Mouse (Mus musculus) hindbrain, embryonic 14.5 days (tissue): Measurements from ENCODE around the gene Chrng. TPM values are rescaled to one million over a fixed set of nuclear protein-coding genes. Genes with fewer than 3 reads are reported as not detected.

Source experiments
- ATAC-seq: fragments of 200-750 bp; cut with Nextera tagmentation; 2 replicates; pipeline ENCODE4 v1.8.0; 2017; ENCODE audit warnings: moderate number of reproducible peaks, mild to moderate bottlenecking, moderate TSS enrichment, moderate library complexity; ENCODE audit not compliant: low FRiP score
- DNase-seq: peaks from one replicate; pipeline ENCODE4 v3.0.0-alpha.2; 2015; ENCODE audit warnings: low spot score
- H3K27ac ChIP-seq: fragments of 300-500 bp; sonication (generic); 2 replicates; pipeline ENCODE4 v1.5.1; 2014; ENCODE audit warnings: mild to moderate bottlenecking, moderate library complexity
- H3K27me3 ChIP-seq: fragments of 300-500 bp; sonication (generic); 2 replicates; pipeline ENCODE4 v1.6.1; 2014; ENCODE audit warnings: mild to moderate bottlenecking, low read length, mixed read lengths; ENCODE audit not compliant: control insufficient read depth, insufficient read depth
- H3K36me3 ChIP-seq: fragments of 300-500 bp; sonication (generic); replicated peaks from 2 replicates; pipeline ENCODE4 v1.6.1; 2014; ENCODE audit not compliant: control insufficient read depth, insufficient read depth
- H3K4me1 ChIP-seq: fragments of 300-500 bp; sonication (generic); replicated peaks from 2 replicates; pipeline ENCODE4 v1.6.1; 2014; ENCODE audit warnings: antibody characterized with exemption, low read length, mixed read lengths; ENCODE audit not compliant: control insufficient read depth, insufficient read depth
- H3K4me2 ChIP-seq: fragments of 300-500 bp; sonication (generic); replicated peaks from 2 replicates; pipeline ENCODE4 v1.6.1; 2014; ENCODE audit warnings: mild to moderate bottlenecking, moderate library complexity
- H3K4me3 ChIP-seq: fragments of 300-500 bp; sonication (generic); replicated peaks from 2 replicates; pipeline ENCODE4 v1.5.1; 2014; ENCODE audit warnings: mild to moderate bottlenecking, low read length
- H3K9ac ChIP-seq: fragments of 300-500 bp; sonication (generic); 2 replicates; pipeline ENCODE4 v1.6.1; 2014
- H3K9me3 ChIP-seq: fragments of 300-500 bp; sonication (generic); 2 replicates; pipeline ENCODE4 v1.6.1; 2016; ENCODE audit warnings: low read length; ENCODE audit not compliant: control insufficient read depth
- WGBS: fragments of 180-500 bp; shearing (Covaris S2); extraction: QIAGEN DNeasy Blood & Tissue Kit; methylation state at CpG from one replicate; pipeline ENCODE4 v1.1.7; 2014; 5-methylcytosine and 5-hydroxymethylcytosine counted together
- polyA plus RNA-seq: library from polyadenylated mRNA; unstranded; fragments of >200 nt; fragmentation: Nextera tagmentation; extraction: Ambion mirVana; gene quantifications from 2 replicates; pipeline ENCODE4 v1.2.1, GENCODE M21; 2014

Chrng gene
- polyA plus RNA-seq, 1 experiment from 2014 or later: not detected

DNA sequence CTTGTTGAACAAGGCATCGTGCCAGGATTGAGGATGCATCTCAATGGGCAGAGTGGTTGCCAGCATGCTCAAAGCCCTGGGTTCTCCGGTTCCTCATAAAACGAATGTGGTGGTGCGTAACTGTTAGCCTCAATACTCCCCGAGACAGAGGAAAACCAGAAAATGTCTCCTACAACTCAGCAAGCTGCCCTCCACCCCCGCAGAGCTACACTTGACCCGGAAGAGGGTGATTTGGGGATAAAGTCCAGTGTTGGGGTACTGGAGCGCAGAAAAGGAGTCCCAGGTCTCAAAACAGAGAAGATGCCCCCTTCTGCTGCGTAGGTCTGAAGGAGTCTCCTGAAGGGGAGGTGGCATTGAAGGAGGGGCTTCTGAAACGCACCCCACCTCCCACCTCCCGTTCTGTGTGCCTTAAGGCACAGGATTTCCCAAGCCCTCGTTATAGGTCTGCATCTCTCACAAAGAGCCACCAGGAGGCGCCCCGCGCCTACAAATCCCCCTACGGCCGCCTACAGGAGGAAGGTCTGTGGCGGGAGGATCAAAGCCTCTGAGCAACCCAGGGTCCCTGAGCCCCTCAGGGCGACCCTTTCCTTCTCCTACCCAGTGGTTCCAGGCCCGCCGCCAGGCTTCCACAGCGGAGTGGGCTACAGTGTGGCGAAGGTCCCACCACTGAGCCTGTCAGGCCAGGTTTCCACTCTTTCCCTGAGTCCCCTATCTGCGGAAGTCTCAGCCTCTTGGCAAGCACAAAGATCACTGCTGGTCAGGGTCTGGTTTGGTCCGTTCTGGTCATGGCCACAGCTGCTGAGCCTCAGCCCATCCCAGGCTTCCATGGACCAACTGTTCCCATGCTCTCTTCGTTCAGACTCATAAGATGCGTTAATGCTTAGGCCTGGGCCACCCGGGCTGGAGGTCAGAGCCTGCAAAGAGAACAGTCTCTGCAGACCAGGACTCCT lies 30.2 kb upstream of the Chrng start:
- no peak overlapping the region for H3K27ac ChIP-seq

DNA sequence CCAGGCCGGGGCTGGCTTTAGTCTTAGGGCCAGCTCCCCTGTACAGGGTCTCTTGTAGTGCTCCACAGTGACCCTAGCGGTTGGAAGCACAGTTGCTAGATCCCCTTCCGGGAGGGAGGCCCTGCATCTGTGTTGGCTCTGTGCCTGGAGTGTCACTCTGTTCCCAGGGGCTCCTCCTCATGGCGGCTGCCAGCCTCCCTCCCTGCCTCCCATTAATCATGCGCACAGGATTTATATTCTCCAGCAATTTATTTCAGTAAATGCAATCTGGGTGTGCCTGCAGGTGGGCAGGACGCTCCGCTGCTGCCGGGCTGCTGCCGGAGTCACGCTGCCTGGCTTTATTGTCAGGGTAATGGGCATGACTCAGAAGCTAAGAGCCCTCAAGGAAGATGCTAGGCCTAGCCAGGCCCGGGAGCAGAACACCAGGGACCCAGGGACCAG lies 28.6 kb upstream of the Chrng start:
- Histone ChIP-seq H3K36me3 (no peaks in the 10 kb centered on the region), H3K27ac (0 out of 2 replicates have a peak overlapping the region, but pooled peaks have one; percentile 6), H3K4me3 (no peak overlapping the region), H3K9me3 (no peaks in the 10 kb centered on the region), H3K9ac (no peak overlapping the region), H3K4me2 (0 out of 2 replicates have a peak overlapping the region, but pooled peaks have one; percentile 11), H3K4me1 (peaks cover 26% of the 10 kb centered on the region), H3K27me3 (no peaks in the 10 kb centered on the region)
- ATAC-seq (peak; percentile 82), DNase-seq (peak; percentile 76)
- 6% methylated on average over 11 of the region's 11 CpGs for WGBS

More for the DNA sequence above, 30.2 kb upstream of the Chrng start:
- DNase-seq (peak; percentile 74), ATAC-seq (no peak)
- WGBS: 25% methylated on average over 28 of the region's 28 CpGs
- Histone ChIP-seq H3K9ac (no peak overlapping the region), H3K4me3 (no peak overlapping the region), H3K36me3 (no peaks in the 10 kb centered on the region), H3K27me3 (no peaks in the 10 kb centered on the region), H3K4me2 (no peak overlapping the region), H3K9me3 (no peaks in the 10 kb centered on the region), H3K4me1 (peaks cover 42% of the 10 kb centered on the region)

- peaks cover 33% of the 10 kb centered on the region for H3K27me3 ChIP-seq
- ATAC-seq: no peak
Measured at GRCm38 (mm10) chr1:87180896-87181295, 23.6 kb upstream of the Chrng start.

DNA sequence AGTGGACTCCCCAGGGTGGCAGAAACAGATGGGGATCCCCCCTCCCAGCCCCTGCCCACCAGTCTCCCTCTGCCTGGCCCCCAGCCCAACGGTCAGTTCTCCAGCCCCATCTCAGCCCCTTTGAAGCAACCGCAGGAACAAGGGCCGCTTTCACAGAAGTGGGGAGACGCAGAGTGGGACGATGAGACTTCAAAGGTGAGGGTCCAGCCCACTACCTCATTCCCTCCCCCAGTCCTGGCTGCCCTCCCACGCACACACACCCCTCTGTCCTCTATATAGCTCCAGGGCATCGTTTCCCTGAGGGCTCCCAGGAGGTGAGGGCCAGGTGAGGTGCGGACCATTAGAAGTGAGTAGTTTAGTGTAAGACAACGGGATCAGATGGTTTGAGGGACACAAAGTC lies 21.4 kb upstream of the Chrng start, which contains the start of gene Prss56:
TSS of gene Prss56 (plus strand) at position 301 of the 400 bp plus-strand sequence.
- no peak within 1 kb of the TSS for H3K27ac ChIP-seq
- WGBS: 64% methylated on average over 9 of the region's 9 CpGs
- peaks cover 49% of the 10 kb centered on the region for H3K27me3 ChIP-seq
- H3K9me3 ChIP-seq: no peaks in the 10 kb centered on the region
- H3K4me1 ChIP-seq: peaks cover 14% of the 10 kb centered on the region; the same call in 1 of the 2 replicates
- H3K36me3 ChIP-seq: no peaks in the 10 kb centered on the region
- no peak within 1 kb of the TSS for H3K4me3 ChIP-seq
- ATAC-seq (no peak), DNase-seq (no peak)
- no peak within 1 kb of the TSS for H3K4me2 ChIP-seq
- H3K9ac ChIP-seq: no peak within 1 kb of the TSS

More at GRCm38 (mm10) chr1:87180896-87181295, 23.6 kb upstream of the Chrng start:
- 66% methylated on average over 5 of the region's 5 CpGs for WGBS
- Histone ChIP-seq H3K27ac (no peak overlapping the region), H3K9me3 (no peaks in the 10 kb centered on the region), H3K9ac (no peak overlapping the region), H3K4me1 (peaks cover 14% of the 10 kb centered on the region), H3K36me3 (no peaks in the 10 kb centered on the region), H3K4me3 (no peak overlapping the region), H3K4me2 (no peak overlapping the region)
- no peak for DNase-seq

- no peak overlapping the region for H3K4me3 ChIP-seq
- DNase-seq: no peak
- peak overlapping the region; percentile 35 for H3K4me2 ChIP-seq
- ATAC-seq: no peak
- H3K9me3 ChIP-seq: no peaks in the 10 kb centered on the region
- H3K9ac ChIP-seq: no peak overlapping the region
- H3K4me1 ChIP-seq: peaks cover 14% of the 10 kb centered on the region; the same call in 1 of the 2 replicates
- 33% methylated on average over 15 of the region's 15 CpGs for WGBS
- no peaks in the 10 kb centered on the region for H3K36me3 ChIP-seq
- H3K27ac ChIP-seq: no peak overlapping the region
- peaks cover 49% of the 10 kb centered on the region for H3K27me3 ChIP-seq
Measured at GRCm38 (mm10) chr1:87183998-87184750, 20.3 kb upstream of the Chrng start.

DNA sequence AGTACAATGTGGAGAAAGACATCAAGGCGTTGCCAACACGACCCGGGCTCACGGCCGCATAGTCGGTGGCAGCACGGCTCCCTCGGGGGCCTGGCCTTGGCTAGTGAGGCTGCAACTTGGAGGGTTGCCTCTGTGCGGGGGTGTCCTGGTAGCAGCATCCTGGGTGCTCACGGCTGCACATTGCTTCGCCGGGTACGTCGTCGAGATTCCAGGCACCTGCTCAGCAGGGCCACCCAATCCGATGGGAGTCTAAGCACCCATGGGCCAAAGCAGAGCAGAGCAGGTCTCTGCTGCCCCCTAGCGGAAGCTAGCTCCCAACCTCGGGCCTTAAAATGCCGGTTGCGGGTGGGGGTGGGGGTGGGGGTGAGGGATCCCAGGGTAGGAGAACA lies 19.7 kb upstream of the Chrng start:
- Histone ChIP-seq H3K9ac (0 out of 2 replicates have a peak overlapping the region, but pooled peaks have one; percentile 25), H3K36me3 (no peaks in the 10 kb centered on the region), H3K4me3 (no peak overlapping the region), H3K9me3 (no peaks in the 10 kb centered on the region), H3K27me3 (peaks cover 49% of the 10 kb centered on the region), H3K4me1 (peaks cover 14% of the 10 kb centered on the region; the same call in 1 of the 2 replicates), H3K27ac (no peak overlapping the region), H3K4me2 (peak overlapping the region; percentile 35)
- ATAC-seq (0 out of 2 replicates have a peak, but pooled peaks have one; percentile 15), DNase-seq (peak; percentile 74)
- WGBS: 8% methylated on average over 20 of the region's 20 CpGs

DNA sequence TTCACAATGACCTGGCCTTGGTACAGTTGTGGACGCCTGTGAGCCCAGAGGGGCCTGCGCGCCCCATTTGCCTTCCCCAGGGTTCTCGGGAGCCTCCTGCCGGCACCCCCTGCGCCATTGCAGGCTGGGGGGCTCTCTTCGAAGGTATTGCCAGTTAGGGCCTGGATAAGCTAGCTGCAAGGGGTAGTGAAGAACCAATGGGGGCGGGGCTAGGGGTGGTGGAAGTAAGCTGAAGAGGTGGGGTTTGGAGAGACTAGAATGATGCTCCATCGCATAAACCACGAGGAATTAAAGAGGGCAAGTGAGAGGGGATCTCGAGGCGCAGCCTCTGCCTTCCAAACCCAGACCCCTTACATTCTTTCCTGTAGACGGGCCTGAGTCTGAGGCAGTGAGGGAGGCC lies 18.9 kb upstream of the Chrng start:
- H3K36me3 ChIP-seq: no peaks in the 10 kb centered on the region
- no peak overlapping the region for H3K4me3 ChIP-seq
- H3K27ac ChIP-seq: no peak overlapping the region
- no peak overlapping the region for H3K9ac ChIP-seq
- no peak for DNase-seq
- peaks cover 14% of the 10 kb centered on the region; the same call in 1 of the 2 replicates for H3K4me1 ChIP-seq
- 12% methylated on average over 13 of the region's 13 CpGs for WGBS
- ATAC-seq: 0 out of 2 replicates have a peak, but pooled peaks have one; percentile 27
- no peak overlapping the region for H3K4me2 ChIP-seq
- no peaks in the 10 kb centered on the region for H3K9me3 ChIP-seq
- H3K27me3 ChIP-seq: peaks cover 49% of the 10 kb centered on the region

GRCm38 (mm10) chr1:87186261-87187036 lies 18.0 kb upstream of the Chrng start:
- 2% methylated on average over 54 of the region's 54 CpGs for WGBS
- Histone ChIP-seq H3K27me3 (peaks cover 49% of the 10 kb centered on the region), H3K9ac (peak overlapping the region; percentile 59), H3K4me3 (peak overlapping the region; percentile 49), H3K27ac (no peak overlapping the region), H3K9me3 (no peaks in the 10 kb centered on the region), H3K4me2 (peak overlapping the region; percentile 76), H3K36me3 (no peaks in the 10 kb centered on the region), H3K4me1 (peaks cover 14% of the 10 kb centered on the region; the same call in 1 of the 2 replicates)
- ATAC-seq: peak; percentile 54
- no peak for DNase-seq
